Mouse (Mus musculus) ES-Bruce4 (cell line): ENCODE results near the gene Cubn. TPM values are rescaled to one million over a fixed set of nuclear protein-coding genes. Genes with fewer than 3 reads are reported as not detected.

Experiments
- H3K27ac ChIP-seq: 2 replicates; pipeline ENCODE4 v1.5.1; 2012; ENCODE audit warnings: low read length, inconsistent platforms; ENCODE audit not compliant: insufficient read depth
- H3K27me3 ChIP-seq: 2 replicates; pipeline ENCODE4 v1.6.1; 2012; ENCODE audit warnings: mild to moderate bottlenecking, low read length, inconsistent platforms; ENCODE audit not compliant: control insufficient read depth, poor library complexity, insufficient read depth, severe bottlenecking
- H3K36me3 ChIP-seq: 2 replicates; pipeline ENCODE4 v1.6.1; 2012; ENCODE audit warnings: inconsistent platforms, mild to moderate bottlenecking, low read length, moderate library complexity; ENCODE audit not compliant: control insufficient read depth, poor library complexity, insufficient read depth, severe bottlenecking
- H3K4me1 ChIP-seq: one replicate; pipeline ENCODE4 v1.8.1; 2011; ENCODE audit warnings: low read length; ENCODE audit not compliant: control insufficient read depth, insufficient read depth
- H3K4me3 ChIP-seq: 2 replicates; pipeline ENCODE4 v1.5.1; 2011; ENCODE audit warnings: low read depth, mild to moderate bottlenecking, low read length
- H3K9ac ChIP-seq: 2 replicates; pipeline ENCODE4 v1.6.1; 2012; ENCODE audit warnings: low read depth, mild to moderate bottlenecking, inconsistent platforms; ENCODE audit not compliant: poor library complexity, severe bottlenecking
- H3K9me3 ChIP-seq: replicated peaks from 2 replicates; pipeline ENCODE4 v1.6.1; 2012; ENCODE audit warnings: mild to moderate bottlenecking, low read length, inconsistent platforms; ENCODE audit not compliant: control insufficient read depth, poor library complexity, insufficient read depth, severe bottlenecking
- CTCF ChIP-seq: IDR thresholded peaks from one replicate; pipeline ENCODE4 v1.8.1; 2011; ENCODE audit warnings: low read depth, low read length
- EP300 ChIP-seq: IDR thresholded peaks from 2 replicates; pipeline ENCODE4 v1.6.1; 2011; ENCODE audit warnings: low read depth, low read length; ENCODE audit not compliant: insufficient read depth
- POLR2A ChIP-seq: IDR thresholded peaks from one replicate; pipeline ENCODE4 v1.8.1; 2011; ENCODE audit warnings: low read length; ENCODE audit not compliant: insufficient read depth
- polyA plus RNA-seq: library from polyadenylated mRNA; stranded (reverse); fragments of >200 nt; gene quantifications from 2 replicates; pipeline ENCODE4 v1.2.4, GENCODE M21; 2011; ENCODE audit warnings: low read depth; ENCODE audit not compliant: missing spikeins, insufficient read depth, insufficient read length

The Cubn gene
- polyA plus RNA-seq, 1 experiment = 0.21 TPM

- no peaks in the 10 kb centered on the region for H3K27me3 ChIP-seq
- no peaks in the 10 kb centered on the region for H3K36me3 ChIP-seq
- H3K9ac ChIP-seq = no peak overlapping the region
- H3K4me3 ChIP-seq = no peak overlapping the region
- H3K27ac ChIP-seq = no peak overlapping the region
- no peaks in the 10 kb centered on the region for H3K9me3 ChIP-seq
- no peaks in the 10 kb centered on the region for H3K4me1 ChIP-seq
- TF ChIP-seq EP300 = no peak
- TF ChIP-seq CTCF = no peak
- TF ChIP-seq POLR2A = no peak
These were observed 4.5 kb upstream of the Cubn start for GRCm38 (mm10) chr2:13496087-13496486.

- H3K4me3 ChIP-seq = no peak overlapping the region
- H3K27me3 ChIP-seq = no peaks in the 10 kb centered on the region
- H3K9ac ChIP-seq = no peak overlapping the region
- no peak overlapping the region for H3K27ac ChIP-seq
- H3K36me3 ChIP-seq = no peaks in the 10 kb centered on the region
- no peak for TF ChIP-seq CTCF
- no peak for TF ChIP-seq POLR2A
- TF ChIP-seq EP300 = no peak
- H3K9me3 ChIP-seq = no peaks in the 10 kb centered on the region
- H3K4me1 ChIP-seq = no peaks in the 10 kb centered on the region
These were observed 1.3 kb upstream of the Cubn start for GRCm38 (mm10) chr2:13492927-13493326.

- H3K27ac ChIP-seq = no peak overlapping the region
- H3K9ac ChIP-seq = no peak overlapping the region
- no peaks in the 10 kb centered on the region; the same call in 1 of the 2 replicates for H3K27me3 ChIP-seq
- no peak overlapping the region for H3K4me3 ChIP-seq
- H3K9me3 ChIP-seq = no peaks in the 10 kb centered on the region
- H3K36me3 ChIP-seq = no peaks in the 10 kb centered on the region
- no peaks in the 10 kb centered on the region for H3K4me1 ChIP-seq
- no peak for TF ChIP-seq EP300
- no peak for TF ChIP-seq CTCF
- no peak for TF ChIP-seq POLR2A
These were observed 1.1 kb downstream of the Cubn start for GRCm38 (mm10) chr2:13490480-13490879.

GRCm38 (mm10) chr2:13486470-13486869 lies 5.1 kb downstream of the Cubn start:
- TF ChIP-seq EP300 (no peak), POLR2A (no peak), CTCF (no peak)
- no peaks in the 10 kb centered on the region for H3K36me3 ChIP-seq
- no peaks in the 10 kb centered on the region for H3K9me3 ChIP-seq
- no peaks in the 10 kb centered on the region; the same call in 1 of the 2 replicates for H3K27me3 ChIP-seq
- H3K4me3 ChIP-seq = no peak overlapping the region
- H3K9ac ChIP-seq = no peak overlapping the region
- no peak overlapping the region for H3K27ac ChIP-seq
- no peaks in the 10 kb centered on the region for H3K4me1 ChIP-seq

- no peak overlapping the region for H3K27ac ChIP-seq
- TF ChIP-seq EP300 = no peak
- TF ChIP-seq CTCF = no peak
- no peak for TF ChIP-seq POLR2A
- H3K9ac ChIP-seq = no peak overlapping the region
- H3K27me3 ChIP-seq = no peaks in the 10 kb centered on the region; the same call in 1 of the 2 replicates
- no peak overlapping the region for H3K4me3 ChIP-seq
- H3K9me3 ChIP-seq = no peaks in the 10 kb centered on the region
- no peaks in the 10 kb centered on the region for H3K36me3 ChIP-seq
- no peaks in the 10 kb centered on the region for H3K4me1 ChIP-seq
These were observed 7.0 kb downstream of the Cubn start for GRCm38 (mm10) chr2:13484566-13484965.

- no peak overlapping the region for H3K4me3 ChIP-seq
- H3K27ac ChIP-seq = no peak overlapping the region
- no peaks in the 10 kb centered on the region for H3K27me3 ChIP-seq
- H3K4me1 ChIP-seq = no peaks in the 10 kb centered on the region
- H3K9ac ChIP-seq = no peak overlapping the region
- no peaks in the 10 kb centered on the region for H3K9me3 ChIP-seq
- TF ChIP-seq POLR2A (no peak), CTCF (no peak), EP300 (no peak)
- no peaks in the 10 kb centered on the region for H3K36me3 ChIP-seq
These were observed 10.9 kb downstream of the Cubn start for GRCm38 (mm10) chr2:13480744-13481143.

GRCm38 (mm10) chr2:13479165-13479564 lies 12.4 kb downstream of the Cubn start:
- no peak overlapping the region for H3K4me3 ChIP-seq
- H3K4me1 ChIP-seq = no peaks in the 10 kb centered on the region
- no peaks in the 10 kb centered on the region for H3K27me3 ChIP-seq
- H3K9ac ChIP-seq = no peak overlapping the region
- H3K27ac ChIP-seq = no peak overlapping the region
- no peaks in the 10 kb centered on the region for H3K9me3 ChIP-seq
- TF ChIP-seq CTCF (no peak), POLR2A (no peak), EP300 (no peak)
- H3K36me3 ChIP-seq = no peaks in the 10 kb centered on the region
